Mouse (Mus musculus): Measurements from ENCODE around the gene Plcl1. TPM values are rescaled to one million over a fixed set of nuclear protein-coding genes. Genes with fewer than 3 reads are reported as not detected.

Gene Plcl1
- polyA plus RNA-seq, 1 experiment from 2014 or later = 2.1 TPM

GRCm38 (mm10) chr1:55581752-55582151 is 176.0 kb downstream of the Plcl1 start:
- Histone ChIP-seq H3K9me3 (ENCODE audit: control insufficient read depth, low read length) (no peaks in the 10 kb centered on the region), H3K27ac (ENCODE audit: low read depth) (no peak overlapping the region), H3K36me3 (ENCODE audit: control insufficient read depth, insufficient read depth, low read length) (no peaks in the 10 kb centered on the region), H3K27me3 (replicated peaks; ENCODE audit: control insufficient read depth, insufficient read depth, low read length) (no peaks in the 10 kb centered on the region), H3K9ac (ENCODE audit: low read length) (no peak overlapping the region), H3K4me2 (ENCODE audit: low read length) (no peak overlapping the region), H3K4me1 (replicated peaks; ENCODE audit: control insufficient read depth, insufficient read depth, low read length) (no peaks in the 10 kb centered on the region), H3K4me3 (ENCODE audit: low read depth, low read length) (no peak overlapping the region)
- no peak for ATAC-seq (replicated peaks; ENCODE audit: low FRiP score, low TSS enrichment, low read depth)
- DNase-seq (ENCODE audit: low spot score) = no peak
- WGBS = 65% methylated on average over 2 of the region's 2 CpGs

GRCm38 (mm10) chr1:55585441-55585840 is 179.7 kb downstream of the Plcl1 start:
- Histone ChIP-seq H3K27ac (ENCODE audit: low read depth) (no peak overlapping the region), H3K4me3 (ENCODE audit: low read depth, low read length) (no peak overlapping the region), H3K27me3 (replicated peaks; ENCODE audit: control insufficient read depth, insufficient read depth, low read length) (no peaks in the 10 kb centered on the region), H3K4me2 (ENCODE audit: low read length) (no peak overlapping the region), H3K9me3 (ENCODE audit: control insufficient read depth, low read length) (no peaks in the 10 kb centered on the region), H3K9ac (ENCODE audit: low read length) (no peak overlapping the region), H3K36me3 (ENCODE audit: control insufficient read depth, insufficient read depth, low read length) (no peaks in the 10 kb centered on the region), H3K4me1 (replicated peaks; ENCODE audit: control insufficient read depth, insufficient read depth, low read length) (no peaks in the 10 kb centered on the region)
- no peak for ATAC-seq (replicated peaks; ENCODE audit: low FRiP score, low TSS enrichment, low read depth)
- no peak for DNase-seq (ENCODE audit: low spot score)
- 82% methylated on average over 4 of the region's 4 CpGs for WGBS

GRCm38 (mm10) chr1:55588090-55588489 is 182.4 kb downstream of the Plcl1 start:
- Histone ChIP-seq H3K9me3 (ENCODE audit: control insufficient read depth, low read length) (no peaks in the 10 kb centered on the region), H3K36me3 (ENCODE audit: control insufficient read depth, insufficient read depth, low read length) (no peaks in the 10 kb centered on the region), H3K27ac (ENCODE audit: low read depth) (no peak overlapping the region), H3K27me3 (replicated peaks; ENCODE audit: control insufficient read depth, insufficient read depth, low read length) (no peaks in the 10 kb centered on the region), H3K4me1 (replicated peaks; ENCODE audit: control insufficient read depth, insufficient read depth, low read length) (no peaks in the 10 kb centered on the region), H3K4me2 (ENCODE audit: low read length) (no peak overlapping the region), H3K4me3 (ENCODE audit: low read depth, low read length) (no peak overlapping the region), H3K9ac (ENCODE audit: low read length) (no peak overlapping the region)
- WGBS = 83% methylated on average over 6 of the region's 6 CpGs
- DNase-seq (ENCODE audit: low spot score) (no peak), ATAC-seq (replicated peaks; ENCODE audit: low FRiP score, low TSS enrichment, low read depth) (no peak)

DNA sequence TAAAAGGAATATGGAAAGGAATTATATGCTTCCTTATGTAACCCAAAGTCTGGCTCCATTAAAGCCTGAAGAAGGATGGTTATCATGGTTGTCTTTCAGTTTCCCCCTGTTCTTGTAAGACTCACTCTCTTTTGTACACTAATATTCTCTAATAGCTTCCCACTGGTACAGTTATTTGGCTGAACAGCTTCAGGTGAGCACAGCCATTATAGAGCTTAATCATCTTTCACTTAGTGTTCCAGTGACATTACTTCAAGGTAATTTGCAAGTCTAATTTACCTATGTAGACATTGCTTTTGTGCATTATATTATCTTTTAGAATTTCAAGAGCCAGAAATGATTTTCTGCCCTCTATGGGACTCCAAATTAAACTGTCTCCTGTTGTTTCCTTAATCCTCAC is 184.3 kb downstream of the Plcl1 start:
- DNase-seq (ENCODE audit: low spot score) = no peak
- ATAC-seq (replicated peaks; ENCODE audit: low FRiP score, low TSS enrichment, low read depth) = no peak
- Histone ChIP-seq H3K4me3 (ENCODE audit: low read depth, low read length) (no peak overlapping the region), H3K27ac (ENCODE audit: low read depth) (no peak overlapping the region), H3K27me3 (replicated peaks; ENCODE audit: control insufficient read depth, insufficient read depth, low read length) (no peaks in the 10 kb centered on the region), H3K4me2 (ENCODE audit: low read length) (no peak overlapping the region), H3K4me1 (replicated peaks; ENCODE audit: control insufficient read depth, insufficient read depth, low read length) (no peaks in the 10 kb centered on the region), H3K9me3 (ENCODE audit: control insufficient read depth, low read length) (no peaks in the 10 kb centered on the region), H3K9ac (ENCODE audit: low read length) (no peak overlapping the region), H3K36me3 (ENCODE audit: control insufficient read depth, insufficient read depth, low read length) (no peaks in the 10 kb centered on the region)

DNA sequence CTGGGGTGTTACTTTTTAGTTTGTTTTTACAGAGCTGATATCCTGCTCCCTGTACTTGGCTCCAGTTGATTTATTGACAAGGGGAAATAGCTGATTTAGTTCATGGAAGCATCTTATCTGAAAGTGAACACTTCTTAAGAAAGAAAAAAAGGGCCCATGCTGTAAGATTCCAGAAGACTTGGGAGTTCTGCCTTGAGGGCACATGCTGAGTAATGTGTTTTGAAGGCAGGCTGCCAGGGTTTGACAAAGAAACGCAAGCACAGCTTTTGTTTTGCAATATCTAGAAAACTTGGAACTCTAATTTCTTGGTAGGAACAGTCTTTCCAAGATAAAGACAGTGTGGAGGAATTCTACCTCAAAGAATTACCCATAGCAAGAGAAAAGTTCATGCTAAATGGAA is 194.8 kb downstream of the Plcl1 start:
- WGBS = 79% methylated on average over 1 of the region's 1 CpGs
- H3K9ac ChIP-seq (ENCODE audit: low read length) = no peak overlapping the region
- H3K4me1 ChIP-seq (replicated peaks; ENCODE audit: control insufficient read depth, insufficient read depth, low read length) = 0 out of 2 replicates have a peak, but pooled peaks cover 4% of the 10 kb centered on the region
- H3K36me3 ChIP-seq (ENCODE audit: control insufficient read depth, insufficient read depth, low read length) = no peaks in the 10 kb centered on the region
- no peak overlapping the region for H3K4me3 ChIP-seq (ENCODE audit: low read depth, low read length)
- DNase-seq (ENCODE audit: low spot score) (no peak), ATAC-seq (replicated peaks; ENCODE audit: low FRiP score, low TSS enrichment, low read depth) (no peak)
- no peaks in the 10 kb centered on the region for H3K27me3 ChIP-seq (replicated peaks; ENCODE audit: control insufficient read depth, insufficient read depth, low read length)
- no peak overlapping the region for H3K4me2 ChIP-seq (ENCODE audit: low read length)
- H3K27ac ChIP-seq (ENCODE audit: low read depth) = no peak overlapping the region
- H3K9me3 ChIP-seq (ENCODE audit: control insufficient read depth, low read length) = no peaks in the 10 kb centered on the region

DNA sequence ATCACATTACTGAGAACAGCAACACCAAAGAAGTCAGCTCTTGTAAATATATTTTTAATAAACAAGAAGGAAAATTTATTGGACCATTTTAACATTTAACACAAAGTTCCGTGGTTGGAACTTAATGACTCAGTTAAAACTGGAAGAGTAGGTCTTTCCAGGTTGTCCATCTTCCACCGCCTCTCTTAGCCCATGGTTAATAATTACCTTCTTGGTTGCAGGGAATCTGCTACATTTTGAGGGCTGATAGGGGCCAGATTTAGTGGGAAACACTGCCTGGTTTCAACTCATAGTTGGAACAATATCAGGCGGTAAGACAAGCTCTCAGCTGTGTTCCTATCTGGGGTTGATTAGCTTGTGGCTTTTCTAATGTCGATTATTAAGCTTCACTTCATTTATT is 198.9 kb downstream of the Plcl1 start:
- Histone ChIP-seq H3K4me1 (replicated peaks; ENCODE audit: control insufficient read depth, insufficient read depth, low read length) (peaks cover 12% of the 10 kb centered on the region; the same call in 1 of the 2 replicates), H3K4me2 (ENCODE audit: low read length) (no peak overlapping the region), H3K9me3 (ENCODE audit: control insufficient read depth, low read length) (no peaks in the 10 kb centered on the region), H3K27ac (ENCODE audit: low read depth) (no peak overlapping the region), H3K36me3 (ENCODE audit: control insufficient read depth, insufficient read depth, low read length) (no peaks in the 10 kb centered on the region), H3K27me3 (replicated peaks; ENCODE audit: control insufficient read depth, insufficient read depth, low read length) (no peaks in the 10 kb centered on the region), H3K4me3 (ENCODE audit: low read depth, low read length) (no peak overlapping the region), H3K9ac (ENCODE audit: low read length) (no peak overlapping the region)
- DNase-seq (ENCODE audit: low spot score) = no peak
- ATAC-seq (replicated peaks; ENCODE audit: low FRiP score, low TSS enrichment, low read depth) = no peak
- 71% methylated on average over 4 of the region's 4 CpGs for WGBS

DNA sequence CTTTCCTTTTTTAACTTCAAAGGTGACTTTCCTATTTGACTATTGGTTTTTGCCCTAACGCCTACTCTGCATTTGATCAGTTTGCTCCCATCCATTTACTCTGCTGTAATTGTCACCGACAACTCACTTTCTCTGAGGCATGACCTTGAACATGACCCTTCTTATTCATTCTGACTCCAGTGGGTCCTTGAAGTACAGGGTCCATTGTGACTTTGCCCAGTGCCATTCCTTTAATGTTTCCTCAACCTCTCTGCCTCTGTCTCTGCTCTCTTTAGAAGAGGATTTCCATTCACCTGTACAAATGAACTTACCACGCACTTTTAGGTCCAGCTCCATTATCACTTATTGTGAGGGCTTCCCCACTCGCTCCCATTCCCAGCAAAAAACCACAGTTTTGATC is 199.7 kb downstream of the Plcl1 start:
- WGBS = 88% methylated on average over 4 of the region's 4 CpGs
- Histone ChIP-seq H3K4me2 (ENCODE audit: low read length) (no peak overlapping the region), H3K4me3 (ENCODE audit: low read depth, low read length) (no peak overlapping the region), H3K27me3 (replicated peaks; ENCODE audit: control insufficient read depth, insufficient read depth, low read length) (no peaks in the 10 kb centered on the region), H3K4me1 (replicated peaks; ENCODE audit: control insufficient read depth, insufficient read depth, low read length) (peaks cover 12% of the 10 kb centered on the region; the same call in 1 of the 2 replicates), H3K36me3 (ENCODE audit: control insufficient read depth, insufficient read depth, low read length) (no peaks in the 10 kb centered on the region), H3K27ac (ENCODE audit: low read depth) (no peak overlapping the region), H3K9ac (ENCODE audit: low read length) (no peak overlapping the region), H3K9me3 (ENCODE audit: control insufficient read depth, low read length) (no peaks in the 10 kb centered on the region)
- DNase-seq (ENCODE audit: low spot score) (no peak), ATAC-seq (replicated peaks; ENCODE audit: low FRiP score, low TSS enrichment, low read depth) (no peak)

GRCm38 (mm10) chr1:55605956-55606355 is 200.2 kb downstream of the Plcl1 start:
- Histone ChIP-seq H3K4me1 (replicated peaks; ENCODE audit: control insufficient read depth, insufficient read depth, low read length) (peaks cover 12% of the 10 kb centered on the region; the same call in 1 of the 2 replicates), H3K27me3 (replicated peaks; ENCODE audit: control insufficient read depth, insufficient read depth, low read length) (no peaks in the 10 kb centered on the region), H3K4me2 (ENCODE audit: low read length) (no peak overlapping the region), H3K27ac (ENCODE audit: low read depth) (no peak overlapping the region), H3K36me3 (ENCODE audit: control insufficient read depth, insufficient read depth, low read length) (no peaks in the 10 kb centered on the region), H3K9me3 (ENCODE audit: control insufficient read depth, low read length) (no peaks in the 10 kb centered on the region), H3K4me3 (ENCODE audit: low read depth, low read length) (no peak overlapping the region), H3K9ac (ENCODE audit: low read length) (no peak overlapping the region)
- DNase-seq (ENCODE audit: low spot score) (no peak), ATAC-seq (replicated peaks; ENCODE audit: low FRiP score, low TSS enrichment, low read depth) (no peak)
- WGBS = 50% methylated on average over 2 of the region's 2 CpGs

- Histone ChIP-seq H3K9me3 (ENCODE audit: control insufficient read depth, low read length) (no peaks in the 10 kb centered on the region), H3K36me3 (ENCODE audit: control insufficient read depth, insufficient read depth, low read length) (no peaks in the 10 kb centered on the region), H3K27ac (ENCODE audit: low read depth) (no peak overlapping the region), H3K4me2 (ENCODE audit: low read length) (no peak overlapping the region), H3K9ac (ENCODE audit: low read length) (no peak overlapping the region), H3K4me1 (replicated peaks; ENCODE audit: control insufficient read depth, insufficient read depth, low read length) (peaks cover 12% of the 10 kb centered on the region; the same call in 1 of the 2 replicates), H3K4me3 (ENCODE audit: low read depth, low read length) (no peak overlapping the region), H3K27me3 (replicated peaks; ENCODE audit: control insufficient read depth, insufficient read depth, low read length) (no peaks in the 10 kb centered on the region)
- DNase-seq (ENCODE audit: low spot score) = no peak
- WGBS = 29% methylated on average over 8 of the region's 8 CpGs
- ATAC-seq (replicated peaks; ENCODE audit: low FRiP score, low TSS enrichment, low read depth) = no peak
Measured at GRCm38 (mm10) chr1:55606405-55606804, 200.7 kb downstream of the Plcl1 start.

Measured in intestine, embryonic 14.5 days (tissue).